8 mouse cellular contexts compared by ENCODE assay signal in genomic region chr2:18693491-18693870, GRCm38 (mm10). TPM values are rescaled to one million over a fixed set of nuclear protein-coding genes. Genes with fewer than 3 reads are reported as not detected.
A peak's percentile ranks its signal among the peaks of the same experiment; 100 is the strongest.
DNase-seq lines count a peak whose midpoint lies in the region; ATAC-seq and TF ChIP-seq lines count a peak whose summit lies in the region.

No protein-coding gene starts in this region.

- intact Hi-C loops in left cerebral cortex, adult 2 months (cut with DNase I) = loop anchor here (2.0 to 10.0 kb wide), 6 partner anchors 73 to 751 kb away; partner anchors contain the start of genes 4930426L09Rik, Pip4k2a, Ptf1a and Skida1
- intact Hi-C loops in left cerebral cortex, postnatal 4 days (cut with DNase I) = loop anchor here (10.0 kb wide), 2 partner anchors 581 to 659 kb away; partner anchors contain the start of gene A930004D18Rik

- ATAC-seq in intestine, embryonic 16.5 days = no peak

- H3K27ac ChIP-seq in left cerebral cortex, adult 2 months = peak overlapping the region; percentile 98; the same call in 1 of the 2 replicates
- no peak overlapping the region for H3K27ac ChIP-seq in embryonic fibroblast, embryonic 13.5 days (ENCODE audit: insufficient read depth, low read length)
- H3K27ac ChIP-seq in intestine, embryonic 16.5 days (ENCODE audit: low read length) = no peak overlapping the region

- H3K36me3 ChIP-seq in intestine, embryonic 16.5 days (ENCODE audit: control insufficient read depth, insufficient read depth, low read length) = no peaks in the 10 kb centered on the region
- H3K36me3 ChIP-seq in myocyte (ENCODE audit: control insufficient read depth, insufficient read depth) = no peaks in the 10 kb centered on the region

- peak overlapping the region; percentile 98 for H3K4me2 ChIP-seq in intestine, embryonic 16.5 days (ENCODE audit: low read depth, low read length)
- H3K4me2 ChIP-seq in myocyte (ENCODE audit: low read depth) = peak overlapping the region; percentile 89

- DNase-seq in left cerebral cortex, adult 2 months (ENCODE audit: extremely low spot score in 1 of 2, low spot score in 2 of 2) = no peak
- DNase-seq in left cerebral cortex, postnatal 4 days = no peak
- no peak for DNase-seq in layer of hippocampus, adult 8-10 months (ENCODE audit: low spot score in 2 of 2)
- DNase-seq in frontal cortex, postnatal 36 days (ENCODE audit: low spot score in 2 of 2) = no peak
- no peak for DNase-seq in right cerebral cortex, postnatal 10 days (ENCODE audit: low spot score in 2 of 2)

- peak overlapping the region; percentile 74 for H3K4me3 ChIP-seq in left cerebral cortex, adult 2 months
- peak overlapping the region; percentile 65 for H3K4me3 ChIP-seq in embryonic fibroblast, embryonic 13.5 days (ENCODE audit: insufficient read depth, low read length)
- H3K4me3 ChIP-seq in intestine, embryonic 16.5 days (ENCODE audit: low read length) = peak overlapping the region; percentile 79
- peak overlapping the region; percentile 40 for H3K4me3 ChIP-seq in myocyte

- H3K4me1 ChIP-seq in embryonic fibroblast, embryonic 13.5 days (ENCODE audit: control insufficient read depth, insufficient read depth, low read length) = peaks cover 4% of the 10 kb centered on the region
- H3K4me1 ChIP-seq in intestine, embryonic 16.5 days (ENCODE audit: control insufficient read depth, insufficient read depth, low read length) = peaks cover 25% of the 10 kb centered on the region

- 2% methylated on average over 5 of the region's 5 CpGs for WGBS in intestine, embryonic 16.5 days

- no peak for TF ChIP-seq CTCF in left cerebral cortex, adult 2 months (IDR thresholded peaks at IDR 0.05)
- no peak for TF ChIP-seq CTCF in embryonic fibroblast, embryonic 13.5 days (IDR thresholded peaks at IDR 0.05; ENCODE audit: borderline replicate concordance, insufficient read depth, low read length)

- peaks cover 54% of the 10 kb centered on the region for H3K27me3 ChIP-seq in intestine, embryonic 16.5 days (replicated peaks; ENCODE audit: control insufficient read depth, insufficient read depth, low read length)
- no peaks in the 10 kb centered on the region for H3K27me3 ChIP-seq in myocyte (ENCODE audit: control insufficient read depth, insufficient read depth, insufficient read length)

- H3ac ChIP-seq in myocyte (ENCODE audit: control insufficient read depth, insufficient read length) = peak overlapping the region; percentile 46

- H3K79me2 ChIP-seq in myocyte (ENCODE audit: control insufficient read depth, insufficient read depth) = no peaks in the 10 kb centered on the region

- no peak overlapping the region for H3K9ac ChIP-seq in intestine, embryonic 16.5 days (ENCODE audit: low read depth, low read length)

- H3K9me3 ChIP-seq in intestine, embryonic 16.5 days (ENCODE audit: control insufficient read depth, low read length) = no peaks in the 10 kb centered on the region

- TF ChIP-seq POLR2A in embryonic fibroblast, embryonic 13.5 days (IDR thresholded peaks at IDR 0.05; ENCODE audit: low read depth, low read length) = no peak
- no peak for TF ChIP-seq POLR2A in myocyte (IDR thresholded peaks at IDR 0.05; ENCODE audit: insufficient read length, low read depth)

TF ChIP-seq in myocyte, 11 proteins besides CTCF, POLR2A, EP300 and RAD21:
- TF ChIP-seq REST (IDR thresholded peaks at IDR 0.05; ENCODE audit: insufficient read depth, insufficient read length) = no peak
- no peak for TF ChIP-seq CEBPB (IDR thresholded peaks at IDR 0.05; ENCODE audit: insufficient read depth, poor library complexity, severe bottlenecking)
- TF ChIP-seq POLR2AphosphoS2 (IDR thresholded peaks at IDR 0.05; ENCODE audit: insufficient read length, low read depth) = no peak

RNA-seq across cellular contexts. Expression of gene Spag6, which starts 0.4 kb away (rescaled TPM):
- 1 to 10 TPM; 8.9 TPM for total RNA-seq in left cerebral cortex, adult 2 months (2021)
- under 1 TPM; 0.22 to 0.64 TPM for total RNA-seq in left cerebral cortex, postnatal 4 days (2021)
- 0.60 TPM in 1 of 2 replicates, not detected in the other for polyA plus RNA-seq in embryonic fibroblast, embryonic 13.5 days (2011; ENCODE audit: insufficient read length, low read depth, missing spikeins)
- 0.07 TPM in 1 of 2 replicates, not detected in the other for polyA plus RNA-seq in intestine, embryonic 16.5 days (2015; fragmentation: Nextera tagmentation; extraction: Ambion mirVana)
- polyA plus RNA-seq in myocyte (2012; fragmentation: generic; extraction: Trizol) = 0.62 TPM
- total RNA-seq in layer of hippocampus, adult 8-10 months (2022) = 10 to 100 TPM in 2 of 4 experiments, 1 to 10 TPM in 2; 8.6 to 12.0 (median 9.5) TPM

RNA-seq across cellular contexts. Expression of gene Bmi1, which starts 16.7 kb away (rescaled TPM):
- 10 to 100 TPM; 39.5 to 40.1 TPM for total RNA-seq in left cerebral cortex, adult 2 months (2021)
- total RNA-seq in left cerebral cortex, postnatal 4 days (2021) = 10 to 100 TPM; 71.1 to 72.8 TPM
- polyA plus RNA-seq in embryonic fibroblast, embryonic 13.5 days (2011; ENCODE audit: insufficient read length, low read depth, missing spikeins) = 58.7 and 82.9 TPM in 2 replicates
- polyA plus RNA-seq in intestine, embryonic 16.5 days (2015; fragmentation: Nextera tagmentation; extraction: Ambion mirVana) = 12.0 and 12.5 TPM in 2 replicates
- polyA plus RNA-seq in myocyte (2012; fragmentation: generic; extraction: Trizol) = 15.6 TPM
- 10 to 100 TPM; 55.9 to 66.7 (median 60.8) TPM for total RNA-seq in layer of hippocampus, adult 8-10 months (2022)

RNA-seq across cellular contexts. Expression of gene Commd3, which starts 21.3 kb away (rescaled TPM):
- total RNA-seq in left cerebral cortex, adult 2 months (2021) = 10 to 100 TPM; 80.5 to 89.2 TPM
- 100 to 1,000 TPM; 135 to 156 TPM for total RNA-seq in left cerebral cortex, postnatal 4 days (2021)
- polyA plus RNA-seq in embryonic fibroblast, embryonic 13.5 days (2011; ENCODE audit: insufficient read length, low read depth, missing spikeins) = 290 TPM in 2 replicates
- polyA plus RNA-seq in intestine, embryonic 16.5 days (2015; fragmentation: Nextera tagmentation; extraction: Ambion mirVana) = 232 and 238 TPM in 2 replicates
- polyA plus RNA-seq in myocyte (2012; fragmentation: generic; extraction: Trizol) = 121 TPM
- 10 to 100 TPM; 94.2 to 98.6 (median 97.3) TPM for total RNA-seq in layer of hippocampus, adult 8-10 months (2022)

Comparison
In these comparisons a context has a peak if more than half of its experiments do, and no peak if none do; other contexts are left out.
1. RNA of gene Spag6, which starts 0.4 kb away (total RNA-seq): 8.6 to 12.0 TPM in layer of hippocampus, adult 8-10 months and 8.9 TPM in left cerebral cortex, adult 2 months; 0.22 to 0.64 TPM in left cerebral cortex, postnatal 4 days; every median in the first group is over 4 times any median in the second.
2. Peak in every context shown above with its lines, with median percentiles within 50 percentile points of each other: H3K4me3 ChIP-seq.